Mouse (Mus musculus): ENCODE data around the gene Slc30a7.

DNA sequence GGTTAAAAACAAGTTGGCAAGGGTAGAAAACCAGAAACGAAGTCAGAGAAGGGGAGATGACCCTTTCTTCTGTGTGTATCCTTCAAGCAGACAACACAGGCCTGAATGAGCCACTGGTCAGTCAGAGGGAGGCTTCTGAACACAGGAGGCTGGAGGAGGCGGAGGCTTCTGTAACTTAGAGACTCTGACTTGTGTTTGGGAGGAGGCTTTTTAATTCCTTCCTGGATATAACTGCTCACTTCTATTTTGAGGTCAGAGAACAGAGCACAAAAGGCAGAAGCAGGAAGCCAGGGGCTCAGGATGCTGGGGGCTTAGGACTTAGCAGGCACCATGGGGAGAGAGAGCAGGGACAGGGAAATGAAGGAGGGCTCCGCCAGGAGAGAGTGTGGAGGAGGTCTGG, 56.0 kb downstream of the Slc30a7 start:
- TF ChIP-seq CTCF (conservative IDR thresholded peaks at IDR 0.05; ENCODE audit: insufficient read depth, insufficient read length, low read depth, low read length) (no peak), POLR2A (IDR thresholded peaks at IDR 0.05; ENCODE audit: low read depth, low read length) (no peak)

Measured in kidney, adult 2 months (tissue).